Mouse (Mus musculus): ENCODE measurements around the gene Vmn2r96. TPM values are rescaled to one million over a fixed set of nuclear protein-coding genes. Genes with fewer than 3 reads are reported as not detected.
"Not testable (repeated sequence)": the region's sequence is repeated elsewhere in the genome, so short reads cannot be mapped to it uniquely, and the experiment has no call there.

Gene Vmn2r96
- total RNA-seq (2014; rRNA removed) (not detected in 2 replicates), polyA plus RNA-seq (2015; fragmentation: Nextera tagmentation; extraction: Ambion mirVana) (not detected in 2 replicates)

DNA sequence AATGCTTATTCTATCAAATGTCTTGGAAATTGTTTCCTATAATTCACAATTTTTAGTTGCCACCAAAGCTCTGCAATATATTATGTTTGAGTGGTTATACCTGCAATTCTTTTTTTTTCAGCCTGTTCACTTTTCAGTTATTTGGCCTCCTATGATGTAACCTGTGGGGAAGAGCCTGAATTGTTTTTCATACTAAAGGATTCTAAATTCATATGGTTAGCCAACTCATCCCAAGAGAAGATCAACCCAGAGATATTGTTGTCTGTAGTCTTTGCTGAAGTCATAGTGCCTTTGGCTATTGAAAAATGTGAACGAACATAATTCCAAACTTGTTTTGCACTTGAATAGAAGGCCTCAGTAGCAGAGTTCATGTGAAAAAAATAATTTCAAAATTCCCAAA, at the start of gene Vmn2r96:
Gene Vmn2r96 (plus strand): TSS at position 301 of the 400 bp plus-strand sequence.
- DNase-seq (ENCODE audit: low spot score); H3K4me2 ChIP-seq (ENCODE audit: low read depth, low read length, poor library complexity, severe bottlenecking); H3K9ac ChIP-seq (replicated peaks; ENCODE audit: low read length, poor library complexity, severe bottlenecking); H3K27ac ChIP-seq (ENCODE audit: low read depth, low read length); H3K4me1 ChIP-seq (ENCODE audit: insufficient read depth, low read length); H3K27me3 ChIP-seq (ENCODE audit: insufficient read depth, low read length); H3K9me3 ChIP-seq (ENCODE audit: low read length); ATAC-seq (ENCODE audit: low FRiP score); H3K4me3 ChIP-seq (ENCODE audit: low read depth, low read length); H3K36me3 ChIP-seq (ENCODE audit: insufficient read depth, low read length): not testable (repeated sequence)
- WGBS, result 84% methylated on average over 1 of the region's 1 CpGs

GRCm38 (mm10) chr17:18523371-18523770, 49.6 kb upstream of the Vmn2r96 start:
- Histone ChIP-seq H3K27ac (ENCODE audit: low read depth, low read length) (no peak overlapping the region), H3K36me3 (ENCODE audit: insufficient read depth, low read length) (no peaks in the 10 kb centered on the region), H3K4me2 (ENCODE audit: low read depth, low read length, poor library complexity, severe bottlenecking) (no peak overlapping the region), H3K4me1 (ENCODE audit: insufficient read depth, low read length) (no peaks in the 10 kb centered on the region), H3K9ac (replicated peaks; ENCODE audit: low read length, poor library complexity, severe bottlenecking) (no peak overlapping the region), H3K4me3 (ENCODE audit: low read depth, low read length) (no peak overlapping the region), H3K9me3 (ENCODE audit: low read length) (peaks cover 45% of the 10 kb centered on the region), H3K27me3 (ENCODE audit: insufficient read depth, low read length) (no peaks in the 10 kb centered on the region)
- TF ChIP-seq CTCF (IDR thresholded peaks at IDR 0.05), result no peak
- no peak for DNase-seq (ENCODE audit: low spot score)
- ATAC-seq (ENCODE audit: low FRiP score), result no peak

DNA sequence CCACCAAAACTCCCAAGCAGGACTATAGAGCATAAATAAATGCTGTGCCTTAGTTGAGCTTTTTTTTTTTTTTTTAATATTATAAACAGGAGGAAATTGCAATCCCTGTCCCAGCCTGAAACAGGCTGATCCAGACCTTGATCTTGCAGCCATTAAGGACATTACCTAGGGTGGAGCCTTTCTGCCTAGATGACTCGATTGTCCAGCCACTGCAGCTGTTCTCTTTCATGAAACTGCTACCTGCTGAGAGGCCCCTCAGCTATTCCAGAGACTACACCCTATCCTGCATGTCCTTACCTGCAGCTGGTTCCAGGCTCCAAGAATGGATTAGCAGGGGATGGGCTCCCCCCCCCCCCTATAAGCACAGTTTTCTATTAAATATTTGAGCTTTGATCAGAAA, 49.0 kb upstream of the Vmn2r96 start:
- Histone ChIP-seq H3K9ac (replicated peaks; ENCODE audit: low read length, poor library complexity, severe bottlenecking) (no peak overlapping the region), H3K9me3 (ENCODE audit: low read length) (peaks cover 38% of the 10 kb centered on the region), H3K4me1 (ENCODE audit: insufficient read depth, low read length) (no peaks in the 10 kb centered on the region), H3K36me3 (ENCODE audit: insufficient read depth, low read length) (no peaks in the 10 kb centered on the region), H3K4me3 (ENCODE audit: low read depth, low read length) (no peak overlapping the region), H3K4me2 (ENCODE audit: low read depth, low read length, poor library complexity, severe bottlenecking) (no peak overlapping the region), H3K27ac (ENCODE audit: low read depth, low read length) (no peak overlapping the region), H3K27me3 (ENCODE audit: insufficient read depth, low read length) (no peaks in the 10 kb centered on the region)
- DNase-seq (ENCODE audit: low spot score) (no peak), ATAC-seq (ENCODE audit: low FRiP score) (no peak)
- TF ChIP-seq CTCF (IDR thresholded peaks at IDR 0.05), result no peak
- 77% methylated on average over 1 of the region's 1 CpGs for WGBS

- H3K36me3 ChIP-seq (ENCODE audit: insufficient read depth, low read length); H3K9ac ChIP-seq (replicated peaks; ENCODE audit: low read length, poor library complexity, severe bottlenecking); H3K4me2 ChIP-seq (ENCODE audit: low read depth, low read length, poor library complexity, severe bottlenecking); H3K4me3 ChIP-seq (ENCODE audit: low read depth, low read length); H3K27ac ChIP-seq (ENCODE audit: low read depth, low read length); H3K4me1 ChIP-seq (ENCODE audit: insufficient read depth, low read length); DNase-seq (ENCODE audit: low spot score); ATAC-seq (ENCODE audit: low FRiP score); H3K27me3 ChIP-seq (ENCODE audit: insufficient read depth, low read length): not testable (repeated sequence)
- WGBS, result 91% methylated on average over 30 of the region's 31 CpGs
- peaks cover 48% of the 10 kb centered on the region; the same call in 1 of the 2 replicates for H3K9me3 ChIP-seq (ENCODE audit: low read length)
These were observed 14.5 kb upstream of the Vmn2r96 start for GRCm38 (mm10) chr17:18558212-18559158.

DNA sequence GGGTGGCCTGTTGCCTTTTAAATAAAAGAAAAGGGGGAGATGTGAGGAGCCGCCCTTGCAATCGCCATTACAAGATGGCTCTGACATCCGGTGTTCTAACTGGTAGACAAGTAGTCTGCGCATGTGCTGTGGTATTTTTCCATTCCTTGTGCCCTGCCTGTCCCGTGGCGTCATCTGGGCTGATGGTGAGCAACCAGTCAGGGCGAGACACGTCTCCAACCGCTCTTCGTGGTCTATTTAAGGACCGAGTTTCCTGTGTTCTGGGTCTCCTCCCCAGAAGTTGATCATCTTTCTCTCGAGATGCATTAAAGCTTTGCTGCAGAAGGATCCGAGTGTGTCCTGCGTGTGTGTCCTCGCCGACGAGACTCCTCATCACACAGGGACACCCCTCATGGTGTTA, 6.8 kb upstream of the Vmn2r96 start:
- 90% methylated on average over 17 of the region's 17 CpGs for WGBS
- DNase-seq (ENCODE audit: low spot score); H3K27me3 ChIP-seq (ENCODE audit: insufficient read depth, low read length); ATAC-seq (ENCODE audit: low FRiP score); H3K36me3 ChIP-seq (ENCODE audit: insufficient read depth, low read length); H3K27ac ChIP-seq (ENCODE audit: low read depth, low read length); H3K9ac ChIP-seq (replicated peaks; ENCODE audit: low read length, poor library complexity, severe bottlenecking); H3K4me3 ChIP-seq (ENCODE audit: low read depth, low read length); H3K4me2 ChIP-seq (ENCODE audit: low read depth, low read length, poor library complexity, severe bottlenecking); H3K4me1 ChIP-seq (ENCODE audit: insufficient read depth, low read length): not testable (repeated sequence)
- H3K9me3 ChIP-seq (ENCODE audit: low read length), result 0 out of 2 replicates have a peak, but pooled peaks cover 17% of the 10 kb centered on the region

- H3K27ac ChIP-seq (ENCODE audit: low read depth, low read length); H3K36me3 ChIP-seq (ENCODE audit: insufficient read depth, low read length); H3K9ac ChIP-seq (replicated peaks; ENCODE audit: low read length, poor library complexity, severe bottlenecking); H3K4me3 ChIP-seq (ENCODE audit: low read depth, low read length); H3K27me3 ChIP-seq (ENCODE audit: insufficient read depth, low read length); H3K4me2 ChIP-seq (ENCODE audit: low read depth, low read length, poor library complexity, severe bottlenecking); ATAC-seq (ENCODE audit: low FRiP score); H3K4me1 ChIP-seq (ENCODE audit: insufficient read depth, low read length); DNase-seq (ENCODE audit: low spot score): not testable (repeated sequence)
- peaks cover 50% of the 10 kb centered on the region for H3K9me3 ChIP-seq (ENCODE audit: low read length)
- WGBS, result 84% methylated on average over 6 of the region's 6 CpGs
These were observed 42.2 kb downstream of the Vmn2r96 start for GRCm38 (mm10) chr17:18615151-18615550.

Data from midbrain, postnatal 0 days (tissue).